In genomic region chr16:8673343-8673742, GRCm38 (mm10) we compare ENCODE assay signal across 36 mouse cellular contexts. TPM values are rescaled to one million over a fixed set of nuclear protein-coding genes. Genes with fewer than 3 reads are reported as not detected.
DNase-seq lines count a peak whose midpoint lies in the region; ATAC-seq and TF ChIP-seq lines count a peak whose summit lies in the region.
"Had no signal": no experiment of that assay in that cellular context is flagged by ENCODE, and none has a peak within 500 bp of the region (broad histone marks: within the 10 kb centered on the region; RNA-seq: fewer than 3 reads in every experiment).

No protein-coding gene starts in this region.

- TF ChIP-seq RAD21 in MEL (IDR thresholded peaks at IDR 0.05; ENCODE audit: low read depth, low read length), result no peak

- H3K79me2 ChIP-seq in liver, adult 2 months (ENCODE audit: control insufficient read depth, insufficient read depth, low read length), result peaks cover 28% of the 10 kb centered on the region
- no peaks in the 10 kb centered on the region; the same call in 1 of the 2 replicates for H3K79me2 ChIP-seq in MEL (ENCODE audit: control insufficient read depth, insufficient read depth, low read length, poor library complexity)

- H3K4me3 ChIP-seq in liver, adult 2 months (ENCODE audit: insufficient read depth, low read depth, low read length), result no peak overlapping the region
- H3K4me3 ChIP-seq in liver, embryonic 11.5 days (ENCODE audit: low read depth, low read length), result no peak overlapping the region
- H3K4me3 ChIP-seq in MEL (ENCODE audit: control insufficient read depth in 1 of 2, insufficient read depth in 1 of 2, low read depth in 2 of 2, low read length in 2 of 2), result peak overlapping the region; percentile 53 to 68
- no peak overlapping the region for H3K4me3 ChIP-seq in liver, embryonic 15.5 days (replicated peaks)
- H3K4me3 ChIP-seq: embryonic facial prominence, embryonic 10.5 days; embryonic facial prominence, embryonic 13.5 days; gastrocnemius, adult 2 months had no signal

- TF ChIP-seq EP300 in MEL (IDR thresholded peaks at IDR 0.05; ENCODE audit: low read depth in 1 of 2, low read length in 2 of 2), result no peak

- no peak overlapping the region for H3K4me2 ChIP-seq in liver, embryonic 11.5 days
- H3K4me2 ChIP-seq in liver, embryonic 15.5 days, result peak overlapping the region; percentile 88

- peak overlapping the region; percentile 42 for H3K27ac ChIP-seq in liver, adult 2 months (replicated peaks; ENCODE audit: insufficient read depth, low read depth, low read length)
- no peak overlapping the region for H3K27ac ChIP-seq in liver, embryonic 11.5 days (ENCODE audit: low read depth, low read length)
- H3K27ac ChIP-seq in MEL (ENCODE audit: control insufficient read depth, low read depth, low read length), result peak overlapping the region; percentile 19
- peak overlapping the region; percentile 96 for H3K27ac ChIP-seq in liver, embryonic 15.5 days (replicated peaks)
- H3K27ac ChIP-seq: embryonic facial prominence, embryonic 10.5 days; embryonic facial prominence, embryonic 13.5 days; forebrain, embryonic 12.5 days; gastrocnemius, adult 2 months; hindbrain, embryonic 14.5 days had no signal

- no peaks in the 10 kb centered on the region for H3K27me3 ChIP-seq in liver, adult 2 months (ENCODE audit: control insufficient read depth, insufficient read depth, low read length)
- peaks cover 4% of the 10 kb centered on the region; the same call in 1 of the 2 replicates for H3K27me3 ChIP-seq in liver, embryonic 11.5 days (replicated peaks; ENCODE audit: control insufficient read depth, insufficient read depth, low read length)
- no peaks in the 10 kb centered on the region for H3K27me3 ChIP-seq in MEL (ENCODE audit: control insufficient read depth in 1 of 2, insufficient read depth in 2 of 2, low read length in 2 of 2)
- no peaks in the 10 kb centered on the region for H3K27me3 ChIP-seq in liver, embryonic 15.5 days
- H3K27me3 ChIP-seq: Patski had no signal

- no peak overlapping the region for H3K9ac ChIP-seq in liver, adult 2 months (ENCODE audit: low read depth, low read length)
- H3K9ac ChIP-seq in liver, embryonic 11.5 days (ENCODE audit: low read depth, low read length), result no peak overlapping the region
- H3K9ac ChIP-seq in MEL (ENCODE audit: control insufficient read depth, low read depth, low read length, poor library complexity, severe bottlenecking), result peak overlapping the region; percentile 56
- no peak overlapping the region for H3K9ac ChIP-seq in liver, embryonic 15.5 days
- H3K9ac ChIP-seq: embryonic facial prominence, embryonic 13.5 days; forebrain, embryonic 12.5 days; hindbrain, embryonic 14.5 days had no signal

- no peak for TF ChIP-seq CTCF in liver, adult 2 months (IDR thresholded peaks at IDR 0.05; ENCODE audit: low read depth, low read length)
- TF ChIP-seq CTCF in MEL (IDR thresholded peaks at IDR 0.05 in 2 of 3, conservative IDR thresholded peaks at IDR 0.05 in 1 of 3; ENCODE audit: control insufficient read depth in 1 of 3, insufficient read depth in 1 of 3, low read depth in 2 of 3, low read length in 3 of 3, poor library complexity in 1 of 3, severe bottlenecking in 1 of 3), result no peak

- intact Hi-C loops in heart, postnatal 10 days (cut with DNase I), result loop anchor here (2.0 to 5.0 kb wide), 2 partner anchors 29 to 161 kb away; partner anchors contain the start of gene Abat

- 57% methylated on average over 6 of the region's 6 CpGs for WGBS in liver, adult 2 months
- WGBS in liver, embryonic 11.5 days, result 72% methylated on average over 6 of the region's 6 CpGs
- WGBS in liver, embryonic 15.5 days (ENCODE audit: insufficient replicate concordance), result 49% methylated on average over 6 of the region's 6 CpGs

- no peak for DNase-seq in liver, adult 2 months (ENCODE audit: extremely low read depth, low read depth, low spot score)
- no peak for DNase-seq in liver, embryonic 11.5 days (ENCODE audit: low spot score)
- peak; percentile 25 for DNase-seq in 416B (ENCODE audit: low read depth)
- DNase-seq in MEL (ENCODE audit: low read depth, low spot score), result peak; percentile 58
- no peak for DNase-seq in urinary bladder, postnatal 36 days (ENCODE audit: low spot score in 2 of 2)
- no peak for DNase-seq in cerebellum, adult 11 months
- DNase-seq in heart, postnatal 10 days, result no peak
- DNase-seq: adrenal gland, postnatal 10 days; adrenal gland, postnatal 36 days; cerebellum, adult 8-10 months; cerebellum, postnatal 36 days; embryo, embryonic 11 days; gastrocnemius, adult 2 months; gastrocnemius, postnatal 14 days; heart, adult 11 months; heart, postnatal 36 days had no signal

- H3K9me3 ChIP-seq in liver, embryonic 11.5 days (ENCODE audit: control insufficient read depth, low read length), result no peaks in the 10 kb centered on the region
- H3K9me3 ChIP-seq in MEL (replicated peaks; ENCODE audit: insufficient read depth, low read length), result no peaks in the 10 kb centered on the region
- H3K9me3 ChIP-seq in liver, embryonic 15.5 days (replicated peaks), result no peaks in the 10 kb centered on the region
- H3K9me3 ChIP-seq: embryonic facial prominence, embryonic 10.5 days; embryonic facial prominence, embryonic 13.5 days; forebrain, embryonic 12.5 days had no signal

- TF ChIP-seq POLR2A in liver, adult 2 months (IDR thresholded peaks at IDR 0.05; ENCODE audit: extremely low read depth, insufficient read depth, low read length), result no peak
- TF ChIP-seq POLR2A in MEL (IDR thresholded peaks at IDR 0.05; ENCODE audit: control insufficient read depth in 1 of 2, insufficient read depth in 1 of 2, low read depth in 1 of 2, low read length in 2 of 2, poor library complexity in 1 of 2), result no peak

- no peak for ATAC-seq in liver, embryonic 11.5 days (replicated peaks; ENCODE audit: low FRiP score)
- ATAC-seq in liver, embryonic 15.5 days (ENCODE audit: insufficient read depth), result no peak
- ATAC-seq: forebrain, embryonic 16.5 days; Patski had no signal

- H3K4me1 ChIP-seq in liver, adult 2 months (ENCODE audit: control insufficient read depth, insufficient read depth, low read length), result peaks cover 35% of the 10 kb centered on the region
- H3K4me1 ChIP-seq in liver, embryonic 11.5 days (replicated peaks; ENCODE audit: control insufficient read depth, insufficient read depth, low read length), result peaks cover 41% of the 10 kb centered on the region
- H3K4me1 ChIP-seq in MEL (ENCODE audit: control insufficient read depth in 1 of 2, insufficient read depth in 2 of 2, low read length in 2 of 2), result peaks cover 8 to 36% of the 10 kb centered on the region in 2 experiments
- peaks cover 98% of the 10 kb centered on the region for H3K4me1 ChIP-seq in liver, embryonic 15.5 days (replicated peaks)

- H3K36me3 ChIP-seq in liver, adult 2 months (ENCODE audit: control insufficient read depth, insufficient read depth, low read length), result no peaks in the 10 kb centered on the region
- no peaks in the 10 kb centered on the region for H3K36me3 ChIP-seq in liver, embryonic 11.5 days (ENCODE audit: control insufficient read depth, insufficient read depth, low read length)
- H3K36me3 ChIP-seq in MEL (ENCODE audit: control insufficient read depth in 1 of 2, insufficient read depth in 2 of 2, low read length in 2 of 2), result peaks cover 0 to 19% of the 10 kb centered on the region in 2 experiments; a peak in 2 of 4 replicates
- peaks cover 19% of the 10 kb centered on the region for H3K36me3 ChIP-seq in liver, embryonic 15.5 days (replicated peaks)
- H3K36me3 ChIP-seq: embryonic facial prominence, embryonic 13.5 days had no signal

TF ChIP-seq in MEL, 35 proteins besides CTCF, POLR2A, EP300 and RAD21 (continues in another document):
- 0 out of 2 replicates have a peak, but pooled peaks have one; percentile 28 for TF ChIP-seq CHD1 (IDR thresholded peaks at IDR 0.05; ENCODE audit: low read depth, low read length)
- TF ChIP-seq KAT2A (conservative IDR thresholded peaks at IDR 0.05; ENCODE audit: low read depth, low read length), result no peak
- TF ChIP-seq RCOR1 (IDR thresholded peaks at IDR 0.05; ENCODE audit: low read depth, low read length), result no peak

RNA-seq across cellular contexts. Expression of gene Carhsp1, which starts 1.4 kb away (rescaled TPM):
- 55.6 and 57.5 TPM in 2 replicates for total RNA-seq in liver, adult 2 months (2014; rRNA removed)
- polyA plus RNA-seq in liver, adult 2 months (2012; rRNA removed), result 125 and 126 TPM in 2 replicates
- 24.9 and 25.4 TPM in 2 replicates for polyA plus RNA-seq in liver, embryonic 11.5 days (2014; fragmentation: Nextera tagmentation; extraction: Ambion mirVana)
- total RNA-seq in MEL (2012; rRNA removed), result 19.5 and 21.4 TPM in 2 replicates
- polyA plus RNA-seq in MEL (2012; ENCODE audit: insufficient read depth in 1 of 2, insufficient read length in 2 of 2, low read depth in 1 of 2, low replicate concordance in 2 of 2, missing spikeins in 1 of 2), result 10 to 100 TPM in 1 of 2 experiments, not detected in 1; 28.0 TPM
- polyA plus RNA-seq in liver, embryonic 15.5 days (2015; fragmentation: Nextera tagmentation; extraction: Ambion mirVana), result 85.9 and 94.7 TPM in 2 replicates
- total RNA-seq in heart, postnatal 10 days (2021), result 10 to 100 TPM; 37.9 to 40.1 TPM

RNA-seq across cellular contexts. Expression of gene Gm5767, which starts 7.2 kb away (rescaled TPM):
- not detected in 2 replicates for total RNA-seq in liver, adult 2 months (2014; rRNA removed)
- 0.62 and 0.90 TPM in 2 replicates for polyA plus RNA-seq in liver, adult 2 months (2012; rRNA removed)
- not detected in 2 replicates for polyA plus RNA-seq in liver, embryonic 11.5 days (2014; fragmentation: Nextera tagmentation; extraction: Ambion mirVana)
- not detected in 2 replicates for total RNA-seq in MEL (2012; rRNA removed)
- not detected for polyA plus RNA-seq in MEL (2012; ENCODE audit: insufficient read depth in 1 of 2, insufficient read length in 2 of 2, low read depth in 1 of 2, low replicate concordance in 2 of 2, missing spikeins in 1 of 2)
- 0.24 TPM in 1 of 2 replicates, not detected in the other for polyA plus RNA-seq in liver, embryonic 15.5 days (2015; fragmentation: Nextera tagmentation; extraction: Ambion mirVana)
- total RNA-seq in heart, postnatal 10 days (2021), result not detected
- total RNA-seq: adrenal gland, adult 18-20 months; adrenal gland, postnatal 10 days; adrenal gland, postnatal 36 days; ES-E14; gastrocnemius, adult 2 months; gastrocnemius, postnatal 14 days; heart, adult 8-10 months; heart, postnatal 36 days had no signal
- polyA plus RNA-seq: C2C12; CD4-positive, CD25-positive, alpha-beta regulatory T cell, adult 4 months; cortical plate, adult 2 months; embryonic facial prominence, embryonic 10.5 days; embryonic facial prominence, embryonic 13.5 days; erythroblast, embryonic 14.5 days; forebrain, embryonic 12.5 days; forebrain, embryonic 16.5 days; frontal cortex, adult 2 months; heart, embryonic 11.5 days; heart, embryonic 14.5 days; heart, postnatal 0 days; hindbrain, embryonic 11.5 days; intestine, embryonic 14.5 days; Patski had no signal

RNA-seq across cellular contexts. Expression of gene Tmem186, which starts 35.8 kb away (rescaled TPM):
- total RNA-seq in liver, adult 2 months (2014; rRNA removed), result 6.5 and 7.0 TPM in 2 replicates
- 8.0 and 8.7 TPM in 2 replicates for polyA plus RNA-seq in liver, adult 2 months (2012; rRNA removed)
- 16.4 and 19.4 TPM in 2 replicates for polyA plus RNA-seq in liver, embryonic 11.5 days (2014; fragmentation: Nextera tagmentation; extraction: Ambion mirVana)
- 18.4 and 22.5 TPM in 2 replicates for total RNA-seq in MEL (2012; rRNA removed)
- 10 to 100 TPM; 18.9 to 99.9 TPM for polyA plus RNA-seq in MEL (2012; ENCODE audit: insufficient read depth in 1 of 2, insufficient read length in 2 of 2, low read depth in 1 of 2, low replicate concordance in 2 of 2, missing spikeins in 1 of 2)
- 8.9 and 9.8 TPM in 2 replicates for polyA plus RNA-seq in liver, embryonic 15.5 days (2015; fragmentation: Nextera tagmentation; extraction: Ambion mirVana)
- 10 to 100 TPM; 14.2 to 15.2 TPM for total RNA-seq in heart, postnatal 10 days (2021)

RNA-seq across cellular contexts. Expression of gene Pmm2, which starts 35.9 kb away (rescaled TPM):
- total RNA-seq in liver, adult 2 months (2014; rRNA removed), result 27.9 and 30.5 TPM in 2 replicates
- 54.9 and 65.2 TPM in 2 replicates for polyA plus RNA-seq in liver, adult 2 months (2012; rRNA removed)
- polyA plus RNA-seq in liver, embryonic 11.5 days (2014; fragmentation: Nextera tagmentation; extraction: Ambion mirVana), result 52.9 and 55.8 TPM in 2 replicates
- total RNA-seq in MEL (2012; rRNA removed), result 44.5 and 53.4 TPM in 2 replicates
- 10 to 100 TPM in 1 of 2 experiments, not detected in 1; 96.0 TPM for polyA plus RNA-seq in MEL (2012; ENCODE audit: insufficient read depth in 1 of 2, insufficient read length in 2 of 2, low read depth in 1 of 2, low replicate concordance in 2 of 2, missing spikeins in 1 of 2)
- polyA plus RNA-seq in liver, embryonic 15.5 days (2015; fragmentation: Nextera tagmentation; extraction: Ambion mirVana), result 30.4 and 31.5 TPM in 2 replicates
- 10 to 100 TPM; 36.7 to 38.8 TPM for total RNA-seq in heart, postnatal 10 days (2021)

Comparison
In these comparisons a context has a peak if more than half of its experiments do, and no peak if none do; other contexts are left out.
1. DNase-seq: peak in 416B (single experiment) and MEL (single experiment); none in liver, adult 2 months (single experiment), liver, embryonic 11.5 days (single experiment), urinary bladder, postnatal 36 days (0 of 2), cerebellum, adult 11 months (single experiment) and heart, postnatal 10 days (0 of 2).
2. H3K4me3 ChIP-seq: peak in MEL (2 of 2); none in liver, adult 2 months (single experiment), liver, embryonic 11.5 days (single experiment) and liver, embryonic 15.5 days (single experiment).